Mouse (Mus musculus) cerebellum, adult 2 months (tissue): Measurements from ENCODE around the gene Ccdc62. TPM values are rescaled to one million over a fixed set of nuclear protein-coding genes. Genes with fewer than 3 reads are reported as not detected.

Experiments
- DNase-seq, 2 experiments: peaks; one replicate each; pipeline ENCODE4 v3.0.0; 2021
- H3K27ac ChIP-seq: fragments of 200-500 bp; 2 replicates; pipeline ENCODE4 v1.5.1; 2012; ENCODE audit warnings: low read length, control low read depth, inconsistent platforms; ENCODE audit not compliant: insufficient read depth
- H3K27me3 ChIP-seq: fragments of 200-500 bp; 2 replicates; pipeline ENCODE4 v1.6.1; 2012; ENCODE audit warnings: inconsistent platforms, mild to moderate bottlenecking, low read length, moderate library complexity; ENCODE audit not compliant: control insufficient read depth, insufficient read depth
- H3K4me1 ChIP-seq: fragments of 200-500 bp; 2 replicates; pipeline ENCODE4 v1.6.1; 2011; ENCODE audit warnings: low read length; ENCODE audit not compliant: control insufficient read depth, insufficient read depth
- H3K4me3 ChIP-seq: fragments of 200-500 bp; replicated peaks from 2 replicates; pipeline ENCODE3; 2011; ENCODE audit warnings: mild to moderate bottlenecking, low read depth, low read length, control low read depth; ENCODE audit not compliant: insufficient read depth
- CTCF ChIP-seq: fragments of 200-500 bp; IDR thresholded peaks from 2 replicates; pipeline ENCODE4 v1.5.1; 2011; ENCODE audit warnings: low read depth, mild to moderate bottlenecking, control low read depth, low read length, moderate library complexity, borderline replicate concordance; ENCODE audit not compliant: insufficient read depth
- POLR2A ChIP-seq: fragments of 200-500 bp; IDR thresholded peaks from 2 replicates; pipeline ENCODE4 v1.6.1; 2011; ENCODE audit warnings: low read length, control low read depth, borderline replicate concordance; ENCODE audit not compliant: insufficient read depth
- WGBS: fragments of 180-500 bp; shearing (Covaris S2); methylation state at CpG from one replicate; pipeline ENCODE4 v1.1.7; 2018; 5-methylcytosine and 5-hydroxymethylcytosine counted together
- polyA plus RNA-seq: library from polyadenylated mRNA; depleted of rRNA; stranded (reverse); fragments of >200 nt; gene quantifications from 2 replicates; pipeline ENCODE4 v1.2.3, GENCODE M21; 2012

The Ccdc62 gene
- polyA plus RNA-seq, 1 experiment = 5.8 TPM

GRCm38 (mm10) chr5:124010910-124011655, 80.6 kb downstream of the Ccdc62 start:
- Histone ChIP-seq H3K27me3 (no peaks in the 10 kb centered on the region), H3K4me1 (peaks cover 59% of the 10 kb centered on the region), H3K4me3 (peak overlapping the region; percentile 30), H3K27ac (no peak overlapping the region)
- no peak for DNase-seq
- TF ChIP-seq POLR2A (no peak), CTCF (no peak)
- 24% methylated on average over 19 of the region's 19 CpGs for WGBS

- Histone ChIP-seq H3K4me3 (no peak overlapping the region), H3K4me1 (peaks cover 59% of the 10 kb centered on the region), H3K27ac (peak overlapping the region; percentile 38), H3K27me3 (no peaks in the 10 kb centered on the region)
- 15% methylated on average over 8 of the region's 8 CpGs for WGBS
- peak in 1 of 2 experiments; percentile 55 for DNase-seq
- no peak for TF ChIP-seq CTCF
- no peak for TF ChIP-seq POLR2A
Observed at GRCm38 (mm10) chr5:124011927-124012326, 81.4 kb downstream of the Ccdc62 start.

- no peak overlapping the region for H3K4me3 ChIP-seq
- 0 out of 2 replicates have a peak overlapping the region, but pooled peaks have one; percentile 13 for H3K27ac ChIP-seq
- 38% methylated on average over 10 of the region's 10 CpGs for WGBS
- no peaks in the 10 kb centered on the region for H3K27me3 ChIP-seq
- DNase-seq = no peak
- TF ChIP-seq POLR2A = no peak
- no peak for TF ChIP-seq CTCF
- H3K4me1 ChIP-seq = peaks cover 56% of the 10 kb centered on the region
Observed at GRCm38 (mm10) chr5:124012885-124013284, 82.4 kb downstream of the Ccdc62 start.

DNA sequence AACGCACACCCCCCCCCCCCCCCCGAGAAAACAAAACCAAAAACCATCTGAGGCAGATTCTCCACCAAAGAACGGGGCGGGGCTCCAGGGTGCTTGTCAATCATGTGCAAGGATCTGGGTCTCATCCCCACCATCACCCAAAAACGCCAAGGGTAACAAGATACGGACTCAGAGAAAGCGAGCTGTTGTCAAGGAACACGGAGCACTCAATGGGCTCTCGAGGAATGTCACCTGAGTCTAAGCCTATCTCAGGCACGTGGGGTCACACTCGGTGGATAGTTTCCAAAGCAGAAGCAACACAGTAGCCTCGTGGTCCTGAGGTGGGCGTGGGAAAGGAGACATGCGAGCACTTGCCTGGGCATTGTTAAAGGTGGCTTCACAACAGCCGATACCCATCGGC, 83.3 kb downstream of the Ccdc62 start:
- H3K27me3 ChIP-seq = no peaks in the 10 kb centered on the region
- no peak overlapping the region for H3K27ac ChIP-seq
- WGBS = 36% methylated on average over 16 of the region's 16 CpGs
- H3K4me3 ChIP-seq = no peak overlapping the region
- TF ChIP-seq CTCF (no peak), POLR2A (no peak)
- H3K4me1 ChIP-seq = peaks cover 58% of the 10 kb centered on the region
- no peak for DNase-seq

DNA sequence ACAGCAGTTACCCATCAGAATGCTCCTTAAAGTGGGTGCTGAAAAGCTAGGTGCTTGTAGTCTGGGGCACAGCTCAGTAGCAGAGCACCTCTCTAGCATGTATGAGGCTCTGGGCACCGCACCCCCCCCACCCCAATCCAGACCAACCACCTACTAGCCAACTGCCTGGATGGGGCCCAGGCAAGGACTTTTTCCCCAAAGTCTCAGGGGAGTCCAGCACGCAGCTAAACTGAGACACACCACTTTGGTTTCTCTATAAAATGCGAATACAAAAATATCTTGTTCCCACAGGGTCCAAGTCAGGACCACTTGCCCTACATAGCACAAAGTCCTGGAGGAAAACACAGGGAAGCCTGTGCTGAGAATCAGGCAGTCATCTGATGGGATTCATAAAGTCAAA, 83.7 kb downstream of the Ccdc62 start:
- WGBS = 32% methylated on average over 3 of the region's 3 CpGs
- H3K4me1 ChIP-seq = peaks cover 60% of the 10 kb centered on the region
- no peaks in the 10 kb centered on the region for H3K27me3 ChIP-seq
- no peak for DNase-seq
- TF ChIP-seq POLR2A (no peak), CTCF (no peak)
- H3K4me3 ChIP-seq = no peak overlapping the region
- no peak overlapping the region for H3K27ac ChIP-seq

DNA sequence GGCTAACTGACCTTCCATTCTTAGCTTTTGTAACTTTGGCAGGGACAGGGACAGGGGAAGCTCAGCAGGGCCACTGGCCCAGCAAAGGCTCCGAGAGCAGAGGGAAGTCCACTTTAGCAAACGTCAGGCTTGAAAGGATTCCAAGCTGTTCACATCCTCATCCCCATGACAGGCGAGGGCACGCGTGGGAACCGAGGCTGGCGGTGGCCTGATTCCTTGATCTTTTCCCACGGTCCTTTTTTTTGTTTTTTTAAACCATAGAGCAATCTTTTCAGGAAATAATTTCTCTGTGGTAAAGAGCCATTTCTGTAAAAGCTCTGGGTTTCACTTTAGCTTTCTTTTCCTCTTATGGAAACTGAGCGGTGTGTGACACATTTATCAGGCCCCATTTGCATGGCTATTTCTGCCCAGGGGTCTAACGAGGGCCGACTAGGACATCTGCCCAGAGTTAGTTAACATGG, 84.3 kb downstream of the Ccdc62 start:
- DNase-seq = peak in 1 of 2 experiments; percentile 63
- TF ChIP-seq POLR2A (no peak), CTCF (no peak)
- WGBS = 12% methylated on average over 11 of the region's 11 CpGs
- Histone ChIP-seq H3K4me3 (no peak overlapping the region), H3K4me1 (peaks cover 65% of the 10 kb centered on the region), H3K27me3 (no peaks in the 10 kb centered on the region), H3K27ac (no peak overlapping the region)

GRCm38 (mm10) chr5:124015727-124016126, 85.2 kb downstream of the Ccdc62 start:
- H3K27ac ChIP-seq = no peak overlapping the region
- H3K27me3 ChIP-seq = no peaks in the 10 kb centered on the region
- no peak overlapping the region for H3K4me3 ChIP-seq
- DNase-seq = peak in 1 of 2 experiments; percentile 23
- TF ChIP-seq CTCF (no peak), POLR2A (no peak)
- 36% methylated on average over 2 of the region's 2 CpGs for WGBS
- peaks cover 72% of the 10 kb centered on the region for H3K4me1 ChIP-seq

DNA sequence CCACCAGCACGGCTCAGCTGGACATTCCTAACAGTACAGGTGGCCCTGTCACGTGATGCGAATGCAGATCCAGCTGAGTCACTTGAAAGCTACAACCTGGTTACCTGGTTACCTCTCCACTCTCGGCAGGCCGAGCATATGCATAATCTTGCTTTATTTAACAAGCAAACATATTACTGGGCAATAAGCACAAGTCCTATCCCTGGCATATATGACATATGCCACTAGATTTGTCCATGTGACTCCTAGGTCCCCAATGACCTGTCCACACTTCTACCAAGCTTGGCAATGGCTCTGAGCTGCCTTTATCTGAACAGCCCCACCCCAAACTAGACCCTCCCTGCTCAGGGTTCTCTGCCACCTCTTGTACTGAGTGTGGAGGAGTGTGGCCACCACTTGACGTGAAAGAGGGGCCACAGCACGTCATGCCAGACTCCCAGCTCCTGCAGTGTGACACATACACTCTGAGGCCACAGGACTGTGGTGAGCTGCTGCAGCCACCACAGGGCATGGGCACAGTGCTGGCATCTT, 85.9 kb downstream of the Ccdc62 start:
- TF ChIP-seq POLR2A = no peak
- TF ChIP-seq CTCF = no peak
- 34% methylated on average over 7 of the region's 7 CpGs for WGBS
- no peak overlapping the region for H3K27ac ChIP-seq
- peak in 1 of 2 experiments; percentile 40 for DNase-seq
- no peaks in the 10 kb centered on the region for H3K27me3 ChIP-seq
- no peak overlapping the region for H3K4me3 ChIP-seq
- peaks cover 70% of the 10 kb centered on the region for H3K4me1 ChIP-seq
